Mouse (Mus musculus) c-Kit-positive CD71-negative TER-119-negative erythroid progenitor cells, embryonic 14.5 days (primary cell): Measurements from ENCODE around the gene Ppp1r35.

Experiments used
- DNase-seq: peaks from one replicate; pipeline ENCODE4 v3.0.0-alpha.2; 2013; ENCODE audit warnings: low read depth

The Ppp1r35 gene

DNA sequence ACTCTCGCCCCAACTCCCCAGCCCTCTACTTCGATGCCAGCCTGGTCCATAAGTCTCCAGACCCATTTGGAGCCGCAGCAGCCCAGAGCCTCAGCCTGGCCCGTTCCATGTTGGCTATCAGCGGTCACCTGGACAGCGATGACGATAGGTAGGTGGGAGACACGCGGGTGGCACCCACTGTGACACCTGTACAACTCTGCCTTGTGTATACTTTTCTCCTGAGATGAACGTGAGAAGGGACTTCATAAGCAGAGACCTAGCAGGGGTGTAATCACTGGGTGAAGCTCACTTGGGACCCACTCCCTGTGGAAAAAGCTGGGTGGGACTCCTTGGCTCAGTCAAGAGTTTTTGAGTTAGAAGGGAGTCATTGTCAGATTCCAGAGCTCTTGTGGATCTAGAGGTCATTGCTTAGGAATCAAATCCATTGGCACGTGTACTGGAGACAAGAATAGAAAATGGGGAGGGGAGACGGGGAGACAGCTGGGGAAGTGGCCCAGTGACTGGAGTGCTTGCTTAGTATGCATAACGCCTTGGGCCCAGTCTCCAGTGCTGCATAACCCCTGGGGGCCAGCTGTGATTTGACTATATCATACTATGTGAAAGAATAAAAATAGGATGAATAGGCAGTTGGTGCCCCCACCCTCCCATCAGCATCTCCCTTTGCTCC is 27.3 kb upstream of the Ppp1r35 start:
- no peak for DNase-seq

- DNase-seq: no peak
These were observed 26.7 kb upstream of the Ppp1r35 start for GRCm38 (mm10) chr5:137751988-137752387.

GRCm38 (mm10) chr5:137753111-137753832 is 25.4 kb upstream of the Ppp1r35 start:
- no peak for DNase-seq

DNA sequence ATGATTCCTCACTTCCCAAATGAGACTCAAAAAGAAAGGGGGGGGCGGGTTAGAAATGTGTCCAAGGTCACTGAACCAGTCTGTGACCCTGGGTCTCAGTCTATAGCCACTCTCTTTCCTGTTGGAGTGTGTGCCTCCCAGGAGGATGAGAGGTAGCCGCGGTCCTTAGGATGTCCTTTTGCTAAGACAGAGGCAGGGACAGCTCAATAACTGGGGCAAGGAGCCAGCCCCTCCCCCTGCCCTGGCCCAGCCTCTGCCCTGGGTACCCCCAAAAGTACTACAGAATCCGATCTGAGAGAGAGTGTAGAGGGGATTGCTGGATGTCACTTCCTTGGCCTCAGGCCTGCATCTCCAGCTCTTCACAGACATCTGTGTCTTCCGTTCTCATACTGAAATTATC is 23.2 kb upstream of the Ppp1r35 start:
- DNase-seq: no peak

DNA sequence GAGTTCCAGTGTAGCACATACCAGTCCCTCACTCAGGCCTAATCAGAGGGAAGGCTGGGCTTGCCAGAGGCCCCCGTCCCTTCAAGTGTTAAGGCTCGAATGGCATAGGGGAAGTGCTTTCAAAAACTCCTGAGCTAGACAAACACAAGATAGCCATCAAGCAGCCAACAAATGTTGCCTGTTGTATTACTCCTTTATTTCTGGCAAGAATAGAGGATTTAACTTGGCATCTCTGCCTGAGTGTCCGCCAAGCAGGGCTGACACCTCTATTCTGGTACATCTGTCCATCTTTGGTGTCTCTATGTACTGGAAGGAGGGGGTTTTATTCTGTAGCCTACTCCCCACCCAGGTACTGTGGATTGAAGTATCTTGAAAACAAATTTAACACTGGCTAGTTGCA is 22.5 kb upstream of the Ppp1r35 start:
- DNase-seq: no peak

DNA sequence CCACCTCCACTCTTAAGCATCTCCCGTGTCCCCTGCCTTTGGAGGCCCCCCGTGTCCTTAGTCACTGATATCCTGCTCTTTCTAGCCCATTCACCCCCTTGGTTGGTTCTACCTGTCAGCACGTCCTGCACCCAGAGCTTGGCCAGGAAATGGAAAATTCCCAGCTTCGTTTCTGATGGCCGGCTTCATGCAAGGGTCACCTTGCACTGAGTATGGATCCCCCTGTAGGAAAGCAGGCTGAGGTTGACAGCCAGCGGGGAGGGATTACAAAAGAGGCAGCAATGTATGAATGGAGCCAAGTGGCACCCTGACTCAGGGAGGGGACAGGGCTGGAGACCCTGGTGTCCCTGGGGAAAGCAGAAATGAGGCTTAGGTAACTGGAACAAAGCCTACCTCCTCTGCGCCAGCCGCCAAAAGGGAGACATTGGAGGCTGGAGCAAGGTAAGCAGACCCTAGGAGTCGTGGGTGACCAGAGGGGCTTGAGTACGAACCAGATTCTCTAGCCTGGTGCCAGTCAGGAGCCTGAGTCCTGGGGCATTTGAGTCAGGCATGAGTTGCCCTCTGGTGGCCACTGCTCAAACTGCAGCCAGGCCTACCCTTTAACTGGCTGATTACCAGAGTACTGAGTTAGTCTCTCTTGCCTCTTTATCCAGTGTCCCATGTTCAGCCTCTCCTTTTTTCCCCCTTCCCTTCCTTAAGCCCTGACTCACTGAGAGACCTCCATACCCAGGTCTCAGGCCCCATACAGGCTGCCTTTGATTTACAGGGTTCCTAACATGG is 21.6 kb upstream of the Ppp1r35 start:
- DNase-seq: no peak

- no peak for DNase-seq
These were observed 20.8 kb upstream of the Ppp1r35 start for GRCm38 (mm10) chr5:137757887-137758286.

GRCm38 (mm10) chr5:137758921-137759534 is 19.6 kb upstream of the Ppp1r35 start:
- DNase-seq: no peak

DNA sequence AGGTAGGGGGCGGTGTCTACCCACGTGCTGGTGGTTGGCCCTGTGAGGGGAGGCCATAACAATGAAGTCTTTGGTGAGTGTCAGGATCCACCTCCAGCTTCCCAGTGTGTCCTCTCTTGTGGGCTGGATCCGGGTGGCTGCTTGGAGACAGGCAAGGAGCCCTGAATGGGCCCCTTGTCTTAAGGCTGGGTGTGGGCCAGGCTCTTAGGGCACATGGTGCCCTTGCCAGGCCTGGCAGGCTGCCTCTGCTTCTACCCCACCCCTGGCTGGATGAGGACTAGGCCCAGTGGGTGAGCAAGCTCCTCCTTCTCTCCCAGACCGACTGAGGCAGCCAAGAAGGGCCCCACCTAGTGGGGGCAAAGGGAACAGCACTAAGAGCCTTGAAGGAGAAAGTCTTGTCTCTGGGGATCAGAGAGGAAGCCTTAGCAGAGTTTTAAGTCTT is 18.7 kb upstream of the Ppp1r35 start:
- no peak for DNase-seq

- no peak for DNase-seq
These were observed 13.9 kb upstream of the Ppp1r35 start for GRCm38 (mm10) chr5:137764609-137765340.

GRCm38 (mm10) chr5:137766270-137766669 is 12.4 kb upstream of the Ppp1r35 start:
- no peak for DNase-seq

DNA sequence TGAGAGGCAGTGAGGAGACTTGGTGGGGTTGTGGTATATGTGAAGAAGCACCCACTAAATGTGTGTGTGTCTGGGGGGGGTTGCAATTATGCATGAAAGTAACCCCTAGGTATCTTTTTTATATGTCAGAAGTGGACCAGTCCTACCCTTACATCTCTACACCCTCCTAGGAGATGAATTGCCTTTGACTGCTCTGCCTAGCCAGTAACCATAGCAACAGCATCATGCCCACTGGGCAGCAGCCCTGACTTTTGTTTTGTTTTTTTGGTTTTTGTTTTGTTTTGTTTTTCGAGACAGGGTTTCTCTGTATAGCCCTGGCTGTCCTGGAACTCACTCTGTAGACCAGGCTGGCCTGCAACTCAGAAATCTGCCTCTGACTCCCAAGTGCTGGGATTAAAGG is 10.2 kb upstream of the Ppp1r35 start:
- no peak for DNase-seq

- DNase-seq: no peak
These were observed 7.9 kb upstream of the Ppp1r35 start for GRCm38 (mm10) chr5:137770709-137771108.

- DNase-seq: no peak
These were observed 5.9 kb upstream of the Ppp1r35 start for GRCm38 (mm10) chr5:137772755-137773154.

DNA sequence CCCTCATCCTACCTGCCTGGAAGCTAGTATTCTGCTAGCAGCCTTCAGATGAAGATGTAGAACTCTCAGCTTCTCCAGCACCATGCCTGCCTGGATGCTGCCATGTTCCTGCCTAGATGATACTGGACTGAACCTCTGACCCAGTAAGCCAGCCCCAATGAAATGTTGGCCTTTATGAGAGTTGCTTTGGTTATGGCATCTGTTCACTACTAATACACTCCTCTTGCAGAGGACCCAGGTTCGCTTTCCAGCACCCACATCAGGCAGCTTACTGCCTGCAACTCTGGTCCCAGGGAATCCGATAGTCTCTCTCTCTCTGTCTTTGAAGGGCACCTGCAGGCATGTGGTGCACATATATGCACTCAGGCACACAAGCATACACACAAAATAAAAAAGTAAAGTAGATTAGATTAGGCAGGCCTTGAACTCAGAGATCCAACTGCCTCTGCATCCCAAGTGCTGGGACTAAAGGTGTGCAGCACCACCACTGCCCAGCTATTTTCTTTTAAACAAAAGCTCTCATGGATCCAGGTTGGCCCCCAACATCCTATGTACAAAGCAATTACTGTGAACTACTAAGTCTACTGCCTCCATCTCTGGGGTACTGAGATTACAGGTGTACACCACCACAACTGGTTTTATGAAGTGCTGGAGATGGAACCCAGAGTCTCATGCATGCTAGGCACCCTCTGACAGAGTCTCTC is 2.9 kb upstream of the Ppp1r35 start:
- no peak for DNase-seq

GRCm38 (mm10) chr5:137776408-137776918 is 2.2 kb upstream of the Ppp1r35 start:
- no peak for DNase-seq

- no peak for DNase-seq
These were observed 1.3 kb upstream of the Ppp1r35 start for GRCm38 (mm10) chr5:137777267-137777845.

DNA sequence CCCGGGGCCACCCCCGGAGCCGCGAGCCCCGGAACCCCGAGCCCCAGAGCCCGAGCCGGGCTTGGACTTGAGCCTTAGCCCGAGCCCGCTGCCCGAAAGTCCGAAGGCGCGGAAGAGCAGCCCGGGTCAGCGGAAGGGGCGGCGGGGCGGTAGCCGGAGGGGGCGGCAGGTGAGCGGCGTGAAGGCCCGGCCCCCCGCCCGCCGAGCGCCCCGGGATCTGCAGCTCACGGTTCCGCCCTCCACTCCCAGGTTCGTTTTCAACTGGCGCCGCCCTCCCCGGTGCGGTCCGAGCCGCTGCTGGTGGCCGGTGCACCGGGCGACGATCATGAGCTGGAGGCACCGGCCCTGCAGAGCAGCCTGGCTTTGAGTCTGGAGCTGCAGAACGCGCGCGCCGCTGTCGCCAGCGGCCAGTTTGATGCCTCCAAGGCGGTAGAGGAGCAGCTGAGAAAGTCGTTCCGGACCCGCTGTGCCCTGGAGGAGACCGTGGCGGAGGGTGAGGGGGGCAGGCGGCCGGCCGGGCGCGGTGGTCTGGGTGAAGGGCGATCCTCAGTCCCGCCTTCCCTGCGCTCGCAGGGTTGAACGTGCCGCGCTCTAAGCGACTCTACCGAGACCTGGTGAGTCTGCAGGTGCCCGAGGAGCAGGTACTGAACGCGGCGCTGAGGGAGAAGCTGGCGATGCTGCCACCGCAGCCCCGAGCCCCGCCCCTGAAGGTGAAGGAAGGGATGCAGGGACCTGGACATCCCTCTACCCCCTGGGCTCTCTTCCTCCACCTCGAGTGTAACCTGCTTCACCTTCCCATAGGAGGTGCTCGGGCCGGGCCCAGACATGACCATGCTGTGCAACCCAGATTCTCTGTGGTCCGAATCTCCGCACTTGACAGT is 644 bp downstream of the Ppp1r35 start:
- no peak for DNase-seq

DNA sequence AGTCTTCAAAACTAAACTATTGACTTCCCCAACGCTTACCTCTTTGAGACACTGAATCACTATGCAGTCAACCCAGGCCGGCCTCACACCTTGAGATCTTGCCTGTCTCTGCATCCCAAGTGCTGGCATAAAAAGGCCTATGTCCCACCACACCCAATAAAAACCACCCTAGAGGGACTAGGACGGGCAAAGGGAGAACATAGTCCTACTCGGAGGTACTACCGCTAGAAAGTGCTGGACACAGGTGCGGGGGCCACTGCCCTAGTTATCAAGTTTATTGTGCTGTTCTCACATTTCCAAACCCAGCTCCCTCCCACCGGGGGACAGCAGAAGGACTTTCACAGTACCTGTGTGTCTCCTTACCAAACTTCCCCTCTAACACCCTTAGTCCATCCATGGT is 3.0 kb downstream of the Ppp1r35 start:
- no peak for DNase-seq
